23 mouse cellular contexts compared by ENCODE assay signal in genomic region chr13:30479128-30479666, GRCm38 (mm10).
"Had no signal": no experiment of that assay in that cellular context is flagged by ENCODE, and none has a peak within 500 bp of the region (broad histone marks: within the 10 kb centered on the region; RNA-seq: fewer than 3 reads in every experiment).

No protein-coding gene starts in this region.

- ATAC-seq: liver, postnatal 0 days; lung, postnatal 0 days; midbrain, embryonic 16.5 days had no signal

- H3K9ac ChIP-seq: liver, embryonic 13.5 days; liver, embryonic 15.5 days; liver, postnatal 0 days; lung, embryonic 15.5 days; midbrain, embryonic 12.5 days; neural tube, embryonic 13.5 days had no signal

- H3K4me1 ChIP-seq: liver, embryonic 13.5 days; liver, embryonic 15.5 days; lung, embryonic 15.5 days; megakaryocyte, embryonic 14.5 days; midbrain, embryonic 10.5 days; midbrain, embryonic 12.5 days had no signal

- H3K27me3 ChIP-seq: liver, embryonic 13.5 days; liver, embryonic 15.5 days; lung, embryonic 15.5 days; megakaryocyte, embryonic 14.5 days; midbrain, embryonic 12.5 days; neural tube, embryonic 13.5 days had no signal

- H3K4me3 ChIP-seq: liver, embryonic 13.5 days; liver, embryonic 15.5 days; lung, embryonic 15.5 days; megakaryocyte, embryonic 14.5 days; midbrain, embryonic 10.5 days; midbrain, embryonic 12.5 days; myocyte; neural tube, embryonic 13.5 days had no signal

- H3K36me3 ChIP-seq: liver, embryonic 13.5 days; liver, embryonic 15.5 days; lung, embryonic 15.5 days; midbrain, embryonic 10.5 days; midbrain, embryonic 12.5 days; neural tube, embryonic 13.5 days had no signal

- H3K9me3 ChIP-seq: liver, embryonic 13.5 days; liver, embryonic 15.5 days; lung, embryonic 15.5 days had no signal

- DNase-seq: liver, embryonic 13.5 days; liver, postnatal 0 days; lung, adult 2 months; lung, postnatal 14 days; lung, postnatal 36 days; midbrain, embryonic 14.5 days; right cerebral cortex, adult 18-20 months; right cerebral cortex, postnatal 25 days; right cerebral cortex, postnatal 4 days; spleen, adult 18-20 months; thymus, adult 18-20 months; thymus, postnatal 14 days; thymus, postnatal 36 days had no signal

- H3K27ac ChIP-seq: liver, embryonic 13.5 days; liver, embryonic 15.5 days; lung, embryonic 15.5 days; macrophage; midbrain, embryonic 10.5 days; midbrain, embryonic 12.5 days; neural tube, embryonic 13.5 days had no signal

- H3K4me2 ChIP-seq: liver, embryonic 13.5 days; liver, embryonic 15.5 days; lung, embryonic 15.5 days; midbrain, embryonic 12.5 days; neural tube, embryonic 13.5 days had no signal
